Mouse (Mus musculus): Measurements from ENCODE around the gene Atp6v0d1. TPM values are rescaled to one million over a fixed set of nuclear protein-coding genes. Genes with fewer than 3 reads are reported as not detected.

Gene Atp6v0d1
- total RNA-seq, 1 experiment: 85.5 TPM

- Histone ChIP-seq H3K4me3 (ENCODE audit: insufficient read depth in 1 of 2, low read depth in 1 of 2, low read length in 2 of 2, poor library complexity in 1 of 2, severe bottlenecking in 1 of 2) (no peak overlapping the region), H3K27ac (ENCODE audit: insufficient read depth, low read depth, low read length, poor library complexity, severe bottlenecking) (no peak overlapping the region), H3K36me3 (ENCODE audit: control insufficient read depth, insufficient read depth, low read length, poor library complexity, severe bottlenecking) (no peaks in the 10 kb centered on the region), H3K9me3 (ENCODE audit: control insufficient read depth, insufficient read depth, low read depth, low read length) (no peaks in the 10 kb centered on the region), H3K9ac (ENCODE audit: insufficient read depth, low read depth, low read length, poor library complexity, severe bottlenecking) (no peak overlapping the region), H3K4me1 (ENCODE audit: control insufficient read depth in 2 of 2, insufficient read depth in 2 of 2, low read length in 2 of 2, poor library complexity in 1 of 2) (peaks cover 0 to 5% of the 10 kb centered on the region in 2 experiments; a peak in 2 of 4 replicates)
- in situ Hi-C loops (cut with MboI; ENCODE audit: low sequenced_read_pairs in 2 of 2, unreplicated experiment in 2 of 2): no loop called here
- TF ChIP-seq ZNF384 (IDR thresholded peaks at IDR 0.05; ENCODE audit: low read depth, low read length): no peak
- no peak for TF ChIP-seq MAFK (IDR thresholded peaks at IDR 0.05; ENCODE audit: insufficient read depth, low read depth, low read length)
- TF ChIP-seq HCFC1 (IDR thresholded peaks at IDR 0.05; ENCODE audit: borderline replicate concordance, insufficient read depth, low read length): no peak
- no peak for TF ChIP-seq CHD2 (IDR thresholded peaks at IDR 0.05; ENCODE audit: low read depth, low read length)
- no peak for TF ChIP-seq ZC3H11A (IDR thresholded peaks at IDR 0.05; ENCODE audit: borderline replicate concordance, low read depth, low read length)
- DNase-seq (ENCODE audit: low read depth, low spot score): no peak
These were observed 72.4 kb downstream of the Atp6v0d1 start for GRCm38 (mm10) chr8:105493495-105493894.

- no peak overlapping the region for H3K27ac ChIP-seq (ENCODE audit: insufficient read depth, low read depth, low read length, poor library complexity, severe bottlenecking)
- DNase-seq (ENCODE audit: low read depth, low spot score): no peak
- no peak overlapping the region for H3K9ac ChIP-seq (ENCODE audit: insufficient read depth, low read depth, low read length, poor library complexity, severe bottlenecking)
- H3K36me3 ChIP-seq (ENCODE audit: control insufficient read depth, insufficient read depth, low read length, poor library complexity, severe bottlenecking): no peaks in the 10 kb centered on the region
- no peak for TF ChIP-seq ZNF384 (IDR thresholded peaks at IDR 0.05; ENCODE audit: low read depth, low read length)
- no peak for TF ChIP-seq MAFK (IDR thresholded peaks at IDR 0.05; ENCODE audit: insufficient read depth, low read depth, low read length)
- TF ChIP-seq HCFC1 (IDR thresholded peaks at IDR 0.05; ENCODE audit: borderline replicate concordance, insufficient read depth, low read length): no peak
- no peak for TF ChIP-seq CHD2 (IDR thresholded peaks at IDR 0.05; ENCODE audit: low read depth, low read length)
- no peak for TF ChIP-seq ZC3H11A (IDR thresholded peaks at IDR 0.05; ENCODE audit: borderline replicate concordance, low read depth, low read length)
- no peaks in the 10 kb centered on the region for H3K4me1 ChIP-seq (ENCODE audit: control insufficient read depth in 2 of 2, insufficient read depth in 2 of 2, low read length in 2 of 2, poor library complexity in 1 of 2)
- no peaks in the 10 kb centered on the region for H3K9me3 ChIP-seq (ENCODE audit: control insufficient read depth, insufficient read depth, low read depth, low read length)
- in situ Hi-C loops (cut with MboI; ENCODE audit: low sequenced_read_pairs in 2 of 2, unreplicated experiment in 2 of 2): loop anchor here in 1 of 2 experiments (5.0 kb wide), 1 partner anchor 63 kb away; no protein-coding TSS in a partner anchor
- H3K4me3 ChIP-seq (ENCODE audit: insufficient read depth in 1 of 2, low read depth in 1 of 2, low read length in 2 of 2, poor library complexity in 1 of 2, severe bottlenecking in 1 of 2): no peak overlapping the region
These were observed 76.6 kb downstream of the Atp6v0d1 start for GRCm38 (mm10) chr8:105489281-105489680.

- H3K27ac ChIP-seq (ENCODE audit: insufficient read depth, low read depth, low read length, poor library complexity, severe bottlenecking): no peak overlapping the region
- H3K9ac ChIP-seq (ENCODE audit: insufficient read depth, low read depth, low read length, poor library complexity, severe bottlenecking): no peak overlapping the region
- H3K9me3 ChIP-seq (ENCODE audit: control insufficient read depth, insufficient read depth, low read depth, low read length): no peaks in the 10 kb centered on the region
- H3K4me3 ChIP-seq (ENCODE audit: insufficient read depth in 1 of 2, low read depth in 1 of 2, low read length in 2 of 2, poor library complexity in 1 of 2, severe bottlenecking in 1 of 2): no peak overlapping the region
- in situ Hi-C loops (cut with MboI; ENCODE audit: low sequenced_read_pairs in 2 of 2, unreplicated experiment in 2 of 2): loop anchor here in 1 of 2 experiments (5.0 kb wide), 1 partner anchor 64 kb away; no protein-coding TSS in a partner anchor
- TF ChIP-seq HCFC1 (IDR thresholded peaks at IDR 0.05; ENCODE audit: borderline replicate concordance, insufficient read depth, low read length): no peak
- TF ChIP-seq ZNF384 (IDR thresholded peaks at IDR 0.05; ENCODE audit: low read depth, low read length): no peak
- no peak for TF ChIP-seq ZC3H11A (IDR thresholded peaks at IDR 0.05; ENCODE audit: borderline replicate concordance, low read depth, low read length)
- TF ChIP-seq MAFK (IDR thresholded peaks at IDR 0.05; ENCODE audit: insufficient read depth, low read depth, low read length): no peak
- no peak for TF ChIP-seq CHD2 (IDR thresholded peaks at IDR 0.05; ENCODE audit: low read depth, low read length)
- no peak for DNase-seq (ENCODE audit: low read depth, low spot score)
- no peaks in the 10 kb centered on the region for H3K4me1 ChIP-seq (ENCODE audit: control insufficient read depth in 2 of 2, insufficient read depth in 2 of 2, low read length in 2 of 2, poor library complexity in 1 of 2)
- H3K36me3 ChIP-seq (ENCODE audit: control insufficient read depth, insufficient read depth, low read length, poor library complexity, severe bottlenecking): no peaks in the 10 kb centered on the region
These were observed 77.8 kb downstream of the Atp6v0d1 start for GRCm38 (mm10) chr8:105488082-105488481.

- Histone ChIP-seq H3K4me3 (ENCODE audit: insufficient read depth in 1 of 2, low read depth in 1 of 2, low read length in 2 of 2, poor library complexity in 1 of 2, severe bottlenecking in 1 of 2) (no peak overlapping the region), H3K36me3 (ENCODE audit: control insufficient read depth, insufficient read depth, low read length, poor library complexity, severe bottlenecking) (no peaks in the 10 kb centered on the region), H3K27ac (ENCODE audit: insufficient read depth, low read depth, low read length, poor library complexity, severe bottlenecking) (no peak overlapping the region), H3K4me1 (ENCODE audit: control insufficient read depth in 2 of 2, insufficient read depth in 2 of 2, low read length in 2 of 2, poor library complexity in 1 of 2) (peaks cover 5 to 11% of the 10 kb centered on the region in 2 experiments; a peak in 3 of 4 replicates), H3K9me3 (ENCODE audit: control insufficient read depth, insufficient read depth, low read depth, low read length) (no peaks in the 10 kb centered on the region), H3K9ac (ENCODE audit: insufficient read depth, low read depth, low read length, poor library complexity, severe bottlenecking) (no peak overlapping the region)
- no peak for DNase-seq (ENCODE audit: low read depth, low spot score)
- in situ Hi-C loops (cut with MboI; ENCODE audit: low sequenced_read_pairs in 2 of 2, unreplicated experiment in 2 of 2): no loop called here
- TF ChIP-seq HCFC1 (IDR thresholded peaks at IDR 0.05; ENCODE audit: borderline replicate concordance, insufficient read depth, low read length) (no peak), ZC3H11A (IDR thresholded peaks at IDR 0.05; ENCODE audit: borderline replicate concordance, low read depth, low read length) (peak; percentile 62; the same call in 1 of the 2 replicates)
These were observed 81.5 kb downstream of the Atp6v0d1 start for GRCm38 (mm10) chr8:105484392-105484791.

- Histone ChIP-seq H3K9me3 (ENCODE audit: control insufficient read depth, insufficient read depth, low read depth, low read length) (no peaks in the 10 kb centered on the region), H3K27ac (ENCODE audit: insufficient read depth, low read depth, low read length, poor library complexity, severe bottlenecking) (no peak overlapping the region), H3K4me3 (ENCODE audit: insufficient read depth in 1 of 2, low read depth in 1 of 2, low read length in 2 of 2, poor library complexity in 1 of 2, severe bottlenecking in 1 of 2) (no peak overlapping the region), H3K36me3 (ENCODE audit: control insufficient read depth, insufficient read depth, low read length, poor library complexity, severe bottlenecking) (no peaks in the 10 kb centered on the region), H3K4me1 (ENCODE audit: control insufficient read depth in 2 of 2, insufficient read depth in 2 of 2, low read length in 2 of 2, poor library complexity in 1 of 2) (peaks cover 5 to 14% of the 10 kb centered on the region in 2 experiments; a peak in 3 of 4 replicates), H3K9ac (ENCODE audit: insufficient read depth, low read depth, low read length, poor library complexity, severe bottlenecking) (no peak overlapping the region)
- in situ Hi-C loops (cut with MboI; ENCODE audit: low sequenced_read_pairs in 2 of 2, unreplicated experiment in 2 of 2): no loop called here
- DNase-seq (ENCODE audit: low read depth, low spot score): no peak
- no peak for TF ChIP-seq ZC3H11A (IDR thresholded peaks at IDR 0.05; ENCODE audit: borderline replicate concordance, low read depth, low read length)
- TF ChIP-seq CHD2 (IDR thresholded peaks at IDR 0.05; ENCODE audit: low read depth, low read length): no peak
- no peak for TF ChIP-seq MAFK (IDR thresholded peaks at IDR 0.05; ENCODE audit: insufficient read depth, low read depth, low read length)
- TF ChIP-seq ZNF384 (IDR thresholded peaks at IDR 0.05; ENCODE audit: low read depth, low read length): no peak
- TF ChIP-seq HCFC1 (IDR thresholded peaks at IDR 0.05; ENCODE audit: borderline replicate concordance, insufficient read depth, low read length): no peak
These were observed 81.8 kb downstream of the Atp6v0d1 start for GRCm38 (mm10) chr8:105484030-105484368.

All from ES-E14 (cell line).